Mouse (Mus musculus) heart, embryonic 16.5 days (tissue): Measurements from ENCODE around the gene Prkg1. TPM values are rescaled to one million over a fixed set of nuclear protein-coding genes. Genes with fewer than 3 reads are reported as not detected.

Experiments
- ATAC-seq: fragments of 200-750 bp; cut with Nextera tagmentation; replicated peaks from 2 replicates; pipeline ENCODE4 v1.8.0; 2017; ENCODE audit warnings: moderate number of reproducible peaks; ENCODE audit not compliant: insufficient read depth, low FRiP score; ENCODE audit errors: extremely low read depth
- H3K27ac ChIP-seq: fragments of 300-500 bp; sonication (generic); 2 replicates; pipeline ENCODE4 v1.5.1; 2014; ENCODE audit warnings: mild to moderate bottlenecking, low read length, control low read depth, moderate library complexity
- H3K27me3 ChIP-seq: fragments of 300-500 bp; sonication (generic); 2 replicates; pipeline ENCODE4 v1.6.1; 2014; ENCODE audit warnings: low read length, mixed read lengths; ENCODE audit not compliant: control insufficient read depth, insufficient read depth
- H3K36me3 ChIP-seq: fragments of 300-500 bp; sonication (generic); 2 replicates; pipeline ENCODE4 v1.6.1; 2014; ENCODE audit not compliant: control insufficient read depth, insufficient read depth
- H3K4me1 ChIP-seq: fragments of 300-500 bp; sonication (generic); 2 replicates; pipeline ENCODE4 v1.6.1; 2014; ENCODE audit warnings: low read length, mixed read lengths; ENCODE audit not compliant: control insufficient read depth, insufficient read depth
- H3K4me2 ChIP-seq: fragments of 300-500 bp; sonication (generic); 2 replicates; pipeline ENCODE4 v1.6.1; 2014; ENCODE audit warnings: low read depth, mild to moderate bottlenecking, control low read depth, low read length
- H3K4me3 ChIP-seq: fragments of 300-500 bp; sonication (generic); 2 replicates; pipeline ENCODE4 v1.5.1; 2014; ENCODE audit warnings: mild to moderate bottlenecking, control low read depth, low read length
- H3K9ac ChIP-seq: fragments of 300-500 bp; sonication (generic); 2 replicates; pipeline ENCODE4 v1.6.1; 2014; ENCODE audit warnings: low read length, control low read depth
- H3K9me3 ChIP-seq: fragments of 300-500 bp; sonication (generic); replicated peaks from 2 replicates; pipeline ENCODE4 v1.6.1; 2016; ENCODE audit warnings: low read length; ENCODE audit not compliant: control insufficient read depth
- WGBS: fragments of 180-500 bp; shearing (Covaris S2); extraction: QIAGEN DNeasy Blood & Tissue Kit; methylation state at CpG from one replicate; pipeline ENCODE4 v1.1.7; 2014; 5-methylcytosine and 5-hydroxymethylcytosine counted together
- polyA plus RNA-seq: library from polyadenylated mRNA; unstranded; fragments of >200 nt; fragmentation: Nextera tagmentation; extraction: Ambion mirVana; gene quantifications from 2 replicates; pipeline ENCODE4 v1.2.1, GENCODE M21; 2015

Prkg1 gene
- polyA plus RNA-seq, 1 experiment from 2014 or later = 6.5 TPM

DNA sequence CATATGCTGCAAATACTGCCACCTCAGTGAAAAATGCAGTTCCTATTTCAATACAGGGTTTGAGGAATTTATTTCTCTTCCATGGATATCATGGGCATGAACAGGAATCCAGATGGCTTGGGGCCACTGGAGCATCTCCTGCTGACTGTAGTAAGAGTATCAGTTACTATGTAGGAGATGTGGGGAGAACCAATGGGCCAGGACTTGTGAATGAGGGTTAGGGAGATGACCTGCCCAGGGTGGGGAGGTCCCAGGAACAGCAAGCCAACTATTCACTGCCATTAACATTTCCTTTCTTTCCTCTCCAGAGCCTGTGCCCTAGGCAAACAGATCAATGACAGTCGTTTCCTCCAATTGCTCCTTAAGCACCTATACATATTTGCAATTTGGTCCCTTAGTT, 593.8 kb downstream of the Prkg1 start:
- no peak overlapping the region for H3K9ac ChIP-seq

DNA sequence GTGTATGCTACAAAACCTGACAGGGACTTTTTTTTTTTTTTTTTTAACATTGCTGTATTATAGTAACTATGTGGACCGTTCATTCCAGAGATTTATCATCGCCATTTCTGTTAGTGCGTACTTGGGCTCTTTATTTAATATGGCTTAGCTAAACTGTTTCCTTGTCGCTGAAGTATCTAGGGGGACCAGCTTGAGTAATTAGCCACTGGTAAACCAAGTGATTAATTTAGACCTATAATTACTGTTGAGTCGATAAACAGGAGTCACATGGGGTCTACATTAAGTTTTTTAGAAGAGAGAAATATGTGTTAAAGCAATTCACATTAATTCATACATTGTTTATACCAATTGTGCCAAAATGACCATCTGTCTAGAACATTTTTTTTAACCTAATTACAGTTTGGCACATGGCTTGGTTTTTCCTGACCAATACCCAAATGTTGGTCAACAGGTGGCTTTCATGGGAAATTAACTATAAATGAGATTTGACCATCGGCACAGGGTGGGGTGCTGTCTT, 605.8 kb downstream of the Prkg1 start:
- no peak for ATAC-seq
- Histone ChIP-seq H3K4me2 (no peak overlapping the region), H3K9ac (no peak overlapping the region), H3K27ac (no peak overlapping the region), H3K9me3 (no peaks in the 10 kb centered on the region), H3K36me3 (no peaks in the 10 kb centered on the region), H3K27me3 (no peaks in the 10 kb centered on the region), H3K4me3 (no peak overlapping the region), H3K4me1 (no peaks in the 10 kb centered on the region)
- 86% methylated on average over 6 of the region's 6 CpGs for WGBS

More for the DNA sequence above, 593.8 kb downstream of the Prkg1 start:
- ATAC-seq = no peak
- H3K4me1 ChIP-seq = no peaks in the 10 kb centered on the region
- WGBS = 71% methylated on average over 1 of the region's 1 CpGs
- H3K27ac ChIP-seq = no peak overlapping the region
- H3K4me2 ChIP-seq = no peak overlapping the region
- no peaks in the 10 kb centered on the region for H3K36me3 ChIP-seq
- no peak overlapping the region for H3K4me3 ChIP-seq
- no peaks in the 10 kb centered on the region for H3K27me3 ChIP-seq
- H3K9me3 ChIP-seq = no peaks in the 10 kb centered on the region

DNA sequence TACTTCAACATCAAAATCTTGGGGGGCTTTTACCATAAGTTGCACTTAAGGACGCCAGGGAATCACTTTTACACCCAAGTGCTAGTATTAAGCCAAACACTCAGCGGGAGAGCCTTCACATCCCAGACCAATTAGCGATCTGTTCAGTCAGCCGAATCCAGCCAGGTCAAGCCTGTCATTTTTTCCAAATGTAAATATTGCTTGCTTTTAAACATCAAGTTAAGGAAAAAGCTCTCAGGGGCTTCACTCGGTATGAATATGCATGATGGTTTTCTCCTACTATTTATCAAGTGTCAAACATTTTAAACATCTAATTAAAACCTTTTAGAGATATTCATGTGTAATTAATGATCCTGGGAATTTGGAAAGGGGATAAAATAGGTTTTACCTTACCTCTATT, 611.4 kb downstream of the Prkg1 start:
- no peak overlapping the region for H3K9ac ChIP-seq
- no peak overlapping the region for H3K27ac ChIP-seq
- H3K4me1 ChIP-seq = no peaks in the 10 kb centered on the region
- no peak overlapping the region for H3K4me3 ChIP-seq
- no peak for ATAC-seq
- no peaks in the 10 kb centered on the region for H3K9me3 ChIP-seq
- H3K36me3 ChIP-seq = no peaks in the 10 kb centered on the region
- 52% methylated on average over 5 of the region's 5 CpGs for WGBS
- no peak overlapping the region for H3K4me2 ChIP-seq
- no peaks in the 10 kb centered on the region for H3K27me3 ChIP-seq

DNA sequence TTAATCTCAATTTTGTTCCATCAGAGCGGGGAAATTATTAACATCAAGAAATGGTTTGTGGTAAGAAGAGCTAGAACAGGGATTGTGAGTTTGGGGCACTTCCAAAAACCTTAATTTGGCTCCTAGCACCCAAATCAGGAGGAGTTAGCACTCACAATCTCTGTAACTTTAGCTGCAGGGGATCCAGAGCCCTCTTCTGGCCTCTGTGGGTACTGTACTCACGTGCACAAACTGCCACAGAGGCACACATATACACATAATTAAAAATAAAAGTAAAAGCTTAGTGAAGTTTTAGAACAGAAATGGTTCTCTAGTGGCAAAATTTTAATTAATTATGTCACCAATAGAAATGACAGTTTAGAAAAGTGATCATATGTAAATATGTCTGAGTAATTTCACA, 614.9 kb downstream of the Prkg1 start:
- H3K4me1 ChIP-seq = no peaks in the 10 kb centered on the region
- no peaks in the 10 kb centered on the region for H3K36me3 ChIP-seq
- no peak for ATAC-seq
- no peak overlapping the region for H3K4me2 ChIP-seq
- no peak overlapping the region for H3K27ac ChIP-seq
- H3K27me3 ChIP-seq = no peaks in the 10 kb centered on the region
- no peak overlapping the region for H3K9ac ChIP-seq
- H3K9me3 ChIP-seq = no peaks in the 10 kb centered on the region
- no peak overlapping the region for H3K4me3 ChIP-seq
- WGBS = 94% methylated on average over 2 of the region's 2 CpGs

DNA sequence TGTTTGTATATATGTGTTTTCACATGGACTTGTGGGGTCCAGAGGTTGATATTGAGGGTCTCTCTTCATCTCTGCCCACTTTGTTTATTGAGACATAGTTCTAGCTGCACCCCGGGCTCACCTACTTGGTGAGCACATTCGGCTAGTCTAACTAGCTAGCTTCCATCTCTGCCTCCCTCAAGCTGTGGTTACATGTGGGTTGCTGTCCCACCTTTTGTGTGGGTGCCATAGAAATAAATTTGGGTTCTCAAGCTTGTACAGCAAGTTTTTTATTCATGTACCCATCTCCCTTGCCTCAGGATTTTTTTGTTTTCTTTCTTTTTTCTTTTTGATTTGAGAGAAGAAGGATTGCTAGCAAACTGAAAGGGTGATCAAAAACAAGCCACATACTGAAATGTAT, 617.4 kb downstream of the Prkg1 start:
- Histone ChIP-seq H3K4me3 (no peak overlapping the region), H3K9ac (no peak overlapping the region), H3K36me3 (no peaks in the 10 kb centered on the region), H3K4me1 (no peaks in the 10 kb centered on the region), H3K27me3 (no peaks in the 10 kb centered on the region), H3K9me3 (no peaks in the 10 kb centered on the region), H3K27ac (no peak overlapping the region), H3K4me2 (no peak overlapping the region)
- ATAC-seq = no peak
- 96% methylated on average over 2 of the region's 2 CpGs for WGBS

DNA sequence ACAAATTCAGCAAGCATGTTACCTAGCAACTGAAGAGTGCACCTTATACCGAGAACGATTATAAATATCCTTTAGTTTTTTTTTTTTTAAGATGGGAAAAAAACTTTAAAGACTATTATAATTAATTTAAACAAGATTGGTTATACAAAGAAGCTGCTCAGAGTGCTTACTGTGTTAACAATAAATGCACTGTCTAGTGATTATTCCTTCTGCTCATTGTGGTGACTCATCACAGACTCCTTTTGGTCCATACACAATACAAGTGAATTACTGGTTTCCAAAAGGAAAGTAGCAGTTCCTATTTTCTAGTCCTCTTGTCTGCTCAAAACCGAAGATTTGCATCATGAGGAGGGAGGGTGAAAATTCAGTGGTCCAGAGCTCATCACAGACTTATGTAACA, 618.7 kb downstream of the Prkg1 start:
- Histone ChIP-seq H3K27me3 (no peaks in the 10 kb centered on the region), H3K27ac (no peak overlapping the region), H3K36me3 (no peaks in the 10 kb centered on the region), H3K9ac (no peak overlapping the region), H3K9me3 (no peaks in the 10 kb centered on the region), H3K4me2 (no peak overlapping the region), H3K4me1 (no peaks in the 10 kb centered on the region), H3K4me3 (no peak overlapping the region)
- ATAC-seq = no peak
- WGBS = 75% methylated on average over 3 of the region's 3 CpGs

DNA sequence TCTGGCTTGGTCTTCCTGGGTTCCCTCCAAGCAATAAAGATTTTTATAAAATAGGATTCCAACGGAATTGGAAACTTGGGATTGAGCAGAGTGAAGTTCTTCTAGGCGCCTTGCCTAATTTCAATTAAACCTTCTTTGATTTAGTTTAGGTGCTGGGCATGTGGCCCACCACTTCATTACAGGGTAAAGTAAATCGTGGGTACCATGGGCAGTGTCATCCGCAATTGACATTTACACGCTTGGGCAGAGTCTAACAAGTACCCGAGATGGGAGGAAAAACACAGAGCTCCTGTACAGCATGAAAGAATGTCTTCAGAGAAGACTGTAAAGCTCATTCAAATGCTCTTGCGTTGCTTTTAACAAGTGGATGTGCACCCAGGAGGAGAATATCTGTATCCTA, 622.9 kb downstream of the Prkg1 start:
- no peaks in the 10 kb centered on the region for H3K4me1 ChIP-seq
- no peak overlapping the region for H3K9ac ChIP-seq
- H3K27ac ChIP-seq = no peak overlapping the region
- H3K9me3 ChIP-seq = no peaks in the 10 kb centered on the region
- no peak overlapping the region for H3K4me2 ChIP-seq
- no peak for ATAC-seq
- H3K36me3 ChIP-seq = no peaks in the 10 kb centered on the region
- H3K4me3 ChIP-seq = no peak overlapping the region
- WGBS = 86% methylated on average over 7 of the region's 7 CpGs
- H3K27me3 ChIP-seq = no peaks in the 10 kb centered on the region

DNA sequence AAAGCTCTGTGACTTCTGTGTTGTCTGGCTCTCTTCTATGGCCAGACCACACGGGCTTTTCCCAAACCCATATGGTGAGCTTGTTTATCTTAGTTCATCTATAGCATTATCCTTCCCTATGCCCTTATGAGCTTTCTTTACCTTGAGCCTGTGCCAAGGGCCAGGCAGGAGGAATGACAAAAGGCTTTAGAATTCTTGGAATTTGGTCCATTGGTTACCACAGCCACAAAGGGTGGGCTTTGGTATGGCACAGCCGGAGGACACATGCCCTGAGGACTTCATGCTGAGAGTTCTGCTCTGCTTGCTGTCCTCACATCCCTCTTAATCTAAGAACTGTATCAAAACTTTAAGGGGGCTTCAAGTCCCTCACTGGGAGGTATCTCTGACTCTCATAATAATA, 628.5 kb downstream of the Prkg1 start:
- no peak overlapping the region for H3K4me3 ChIP-seq
- H3K36me3 ChIP-seq = no peaks in the 10 kb centered on the region
- ATAC-seq = no peak
- H3K27ac ChIP-seq = no peak overlapping the region
- H3K9ac ChIP-seq = no peak overlapping the region
- no peaks in the 10 kb centered on the region for H3K4me1 ChIP-seq
- WGBS = 37% methylated on average over 2 of the region's 2 CpGs
- no peak overlapping the region for H3K4me2 ChIP-seq
- no peaks in the 10 kb centered on the region for H3K9me3 ChIP-seq
- H3K27me3 ChIP-seq = no peaks in the 10 kb centered on the region

DNA sequence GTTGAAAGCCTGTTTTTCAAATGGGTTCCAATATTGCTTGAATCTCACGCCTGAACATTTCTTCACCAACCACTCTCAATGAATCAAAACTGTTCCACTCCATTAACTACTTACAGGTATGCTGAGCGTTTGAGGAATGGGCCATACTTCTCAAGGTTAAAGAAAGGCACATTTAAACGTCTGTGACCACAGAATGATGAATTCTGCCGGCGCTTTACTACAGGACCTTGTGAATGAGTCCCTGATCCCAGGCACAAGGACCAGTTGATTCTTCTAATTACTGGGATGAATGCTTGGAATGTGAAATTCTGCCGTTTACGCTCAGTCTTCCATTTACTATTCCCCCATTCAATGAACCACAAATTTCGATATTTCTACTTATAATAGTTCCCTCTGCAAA, 632.2 kb downstream of the Prkg1 start:
- Histone ChIP-seq H3K27me3 (no peaks in the 10 kb centered on the region), H3K36me3 (no peaks in the 10 kb centered on the region), H3K4me2 (no peak overlapping the region), H3K27ac (no peak overlapping the region), H3K9ac (no peak overlapping the region), H3K9me3 (no peaks in the 10 kb centered on the region), H3K4me1 (no peaks in the 10 kb centered on the region), H3K4me3 (no peak overlapping the region)
- WGBS = 79% methylated on average over 8 of the region's 8 CpGs
- ATAC-seq = no peak

DNA sequence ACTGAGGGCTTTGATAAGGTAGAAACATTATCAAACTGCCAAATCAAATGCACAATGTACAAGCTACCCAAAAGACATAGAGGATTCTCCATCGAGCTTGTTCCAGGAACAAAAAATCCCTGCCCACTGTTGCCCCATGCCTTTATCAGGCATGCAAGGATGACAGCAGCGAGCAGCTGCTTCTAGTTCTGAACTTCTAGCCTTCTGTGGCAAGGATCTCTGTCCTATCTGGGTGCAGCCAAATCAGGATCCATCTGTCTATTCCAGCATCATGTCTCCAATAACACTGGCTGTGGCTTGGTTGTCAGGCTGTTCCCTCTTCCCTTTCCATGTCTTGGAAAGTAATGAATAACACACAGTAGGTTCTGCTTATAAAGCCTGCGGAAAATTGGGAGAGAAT, 640.2 kb downstream of the Prkg1 start:
- no peak overlapping the region for H3K27ac ChIP-seq
- no peaks in the 10 kb centered on the region for H3K36me3 ChIP-seq
- no peak overlapping the region for H3K4me2 ChIP-seq
- no peaks in the 10 kb centered on the region for H3K27me3 ChIP-seq
- no peak for ATAC-seq
- H3K4me3 ChIP-seq = no peak overlapping the region
- no peak overlapping the region for H3K9ac ChIP-seq
- WGBS = 75% methylated on average over 3 of the region's 3 CpGs
- no peaks in the 10 kb centered on the region for H3K4me1 ChIP-seq
- H3K9me3 ChIP-seq = no peaks in the 10 kb centered on the region
